Mouse (Mus musculus) neural tube, embryonic 15.5 days (tissue): Measurements from ENCODE around the gene Dmc1. TPM values are rescaled to one million over a fixed set of nuclear protein-coding genes. Genes with fewer than 3 reads are reported as not detected.

Experiments
- microRNA-seq: library from miRNA; unstranded; fragments of <30 nt; microRNA quantifications from one replicate; pipeline ENCODE4, GENCODE M21; 2017
- polyA plus RNA-seq: library from polyadenylated mRNA; unstranded; fragments of >200 nt; fragmentation: Nextera tagmentation; extraction: Ambion mirVana; gene quantifications from 2 replicates; pipeline ENCODE4 v1.2.1, GENCODE M21; 2015

Dmc1 gene
- polyA plus RNA-seq, 1 experiment from 2014 or later, result 1.0 TPM

Small RNA genes within 50 kb of the gene (microRNA-seq; reads per million reads assigned to microRNA genes)
- not detected for gene Gm27903

Other genes with a start within 250 kb of the Dmc1 start
- 43.1 and 46.3 TPM in 2 replicates for gene Tmem184b, start 201.5 kb downstream of the Dmc1 start, polyA plus RNA-seq
- gene Csnk1e, start 149.5 kb downstream of the Dmc1 start, polyA plus RNA-seq, result 178 and 216 TPM in 2 replicates
- gene Kcnj4, start 99.9 kb downstream of the Dmc1 start, polyA plus RNA-seq, result not detected in 2 replicates
- 18.5 and 23.9 TPM in 2 replicates for gene Kdelr3, start 88.7 kb downstream of the Dmc1 start, polyA plus RNA-seq
- gene Ddx17, start 58.4 kb downstream of the Dmc1 start, polyA plus RNA-seq, result 47.9 and 49.6 TPM in 2 replicates
- gene Fam227a, start 53.8 kb upstream of the Dmc1 start, polyA plus RNA-seq, result 3.0 and 3.7 TPM in 2 replicates
- 85.0 and 94.6 TPM in 2 replicates for gene Cby1, start 54.1 kb upstream of the Dmc1 start, polyA plus RNA-seq
- 231 and 246 TPM in 2 replicates for gene Tomm22, start 65.8 kb upstream of the Dmc1 start, polyA plus RNA-seq
- gene Josd1, start 82.8 kb upstream of the Dmc1 start, polyA plus RNA-seq, result 20.6 and 21.8 TPM in 2 replicates
- 43.2 and 44.0 TPM in 2 replicates for gene Gtpbp1, start 85.7 kb upstream of the Dmc1 start, polyA plus RNA-seq
- gene Sun2, start 137.4 kb upstream of the Dmc1 start, polyA plus RNA-seq, result 5.5 and 6.2 TPM in 2 replicates
- gene Dnal4, start 172.7 kb upstream of the Dmc1 start, polyA plus RNA-seq, result 58.4 and 63.7 TPM in 2 replicates
- 39.9 and 49.0 TPM in 2 replicates for gene Nptxr, start 199.7 kb upstream of the Dmc1 start, polyA plus RNA-seq
- gene Npcd, start 229.1 kb upstream of the Dmc1 start, polyA plus RNA-seq, result 0.42 and 0.72 TPM in 2 replicates
- 53.1 and 64.3 TPM in 2 replicates for gene Cbx6, start 229.6 kb upstream of the Dmc1 start, polyA plus RNA-seq